Mouse (Mus musculus) CH12.LX (cell line): Measurements from ENCODE around the gene Dnase1l2. TPM values are rescaled to one million over a fixed set of nuclear protein-coding genes. Genes with fewer than 3 reads are reported as not detected.

Source experiments
- DNase-seq: peaks from one replicate; pipeline ENCODE4 v3.0.0-alpha.2; 2013; ENCODE audit errors: extremely low read depth
- H3K27ac ChIP-seq: 2 replicates; pipeline ENCODE4 v1.5.1; 2012; ENCODE audit warnings: low read depth, mild to moderate bottlenecking, control low read depth, moderate library complexity; ENCODE audit not compliant: insufficient read depth
- H3K27me3 ChIP-seq: replicated peaks from 2 replicates; pipeline ENCODE3; 2012; ENCODE audit warnings: inconsistent platforms
- H3K36me3 ChIP-seq, 2 experiments: replicated peaks in 1 of 2; 2 replicates each; pipeline versions ENCODE3 to v1.6.1; 2012; ENCODE audit warnings: inconsistent platforms in 1 of 2, low read length in 1 of 2, mild to moderate bottlenecking in 1 of 2, mixed read lengths in 1 of 2, moderate library complexity in 1 of 2; ENCODE audit not compliant: control insufficient read depth in 1 of 2, insufficient read depth in 1 of 2
- H3K4me1 ChIP-seq, 2 experiments: 2 replicates each; pipeline ENCODE4 v1.6.1; 2012; ENCODE audit warnings: inconsistent platforms in 1 of 2, moderate library complexity in 1 of 2; ENCODE audit not compliant: insufficient read depth in 2 of 2, control insufficient read depth in 1 of 2
- H3K4me2 ChIP-seq: 2 replicates; pipeline ENCODE4 v1.6.1; 2012; ENCODE audit warnings: low read depth, mild to moderate bottlenecking, control low read depth; ENCODE audit not compliant: poor library complexity, insufficient read depth, severe bottlenecking
- H3K4me3 ChIP-seq, 3 experiments: fragments of 150-350 bp in 1 of 3; sonication (generic) in 1 of 3; replicated peaks in 1 of 3; 2 replicates each; pipeline versions ENCODE3 to v1.5.1; 2011 to 2012; ENCODE audit warnings: low read depth in 2 of 3, low read length in 2 of 3, mild to moderate bottlenecking in 2 of 3, moderate library complexity in 2 of 3, control low read depth in 1 of 3, improper control_type of control experiment in 1 of 3, inconsistent platforms in 1 of 3, mixed read lengths in 1 of 3; ENCODE audit not compliant: poor library complexity in 1 of 3
- H3K79me2 ChIP-seq: replicated peaks from 2 replicates; pipeline ENCODE4 v1.6.1; 2012; ENCODE audit warnings: mild to moderate bottlenecking, moderate library complexity; ENCODE audit not compliant: control insufficient read depth, poor library complexity, insufficient read depth, severe bottlenecking; ENCODE audit errors: extremely low read depth
- H3K9ac ChIP-seq: 2 replicates; pipeline ENCODE4 v1.6.1; 2012; ENCODE audit warnings: low read depth, mild to moderate bottlenecking, control low read depth, moderate library complexity; ENCODE audit not compliant: insufficient read depth
- H3K9me3 ChIP-seq: replicated peaks from 2 replicates; pipeline ENCODE3; 2012; ENCODE audit warnings: low read length, inconsistent platforms, mixed read lengths
- BHLHE40 ChIP-seq: IDR thresholded peaks from 2 replicates; pipeline ENCODE4 v1.6.1; 2011; ENCODE audit warnings: mild to moderate bottlenecking, low read depth, low read length, improper control_type of control experiment
- CHD1 ChIP-seq: IDR thresholded peaks from 2 replicates; pipeline ENCODE4 v1.6.1; 2012; ENCODE audit warnings: low read depth, low read length, improper control_type of control experiment, inconsistent platforms
- CHD2 ChIP-seq: IDR thresholded peaks from 2 replicates; pipeline ENCODE4 v1.6.1; 2011; ENCODE audit warnings: low read length, improper control_type of control experiment
- CTCF ChIP-seq, 2 experiments: IDR thresholded peaks in 1 of 2; conservative IDR thresholded peaks in 1 of 2; 2 replicates each; pipeline ENCODE4 v1.5.1; 2011 to 2012; ENCODE audit warnings: low read depth in 2 of 2, low read length in 2 of 2, improper control_type of control experiment in 1 of 2, inconsistent platforms in 1 of 2, mild to moderate bottlenecking in 1 of 2, moderate library complexity in 1 of 2
- E2F4 ChIP-seq: IDR thresholded peaks from 2 replicates; pipeline ENCODE4 v1.6.1; 2011; ENCODE audit warnings: low read depth, low read length, improper control_type of control experiment; ENCODE audit not compliant: insufficient replicate concordance
- ELF1 ChIP-seq: IDR thresholded peaks from 2 replicates; pipeline ENCODE4 v1.6.1; 2014; ENCODE audit warnings: low read depth, mild to moderate bottlenecking, inconsistent platforms, low read length, improper control_type of control experiment
- HCFC1 ChIP-seq: IDR thresholded peaks from 2 replicates; pipeline ENCODE4 v1.6.1; 2012; ENCODE audit warnings: low read depth, mild to moderate bottlenecking, inconsistent platforms, low read length, improper control_type of control experiment
- IRF4 ChIP-seq: IDR thresholded peaks from 2 replicates; pipeline ENCODE4 v1.6.1; 2014; ENCODE audit warnings: low read depth, mild to moderate bottlenecking, inconsistent platforms, low read length, improper control_type of control experiment
- JUN ChIP-seq: IDR thresholded peaks from 2 replicates; pipeline ENCODE4 v1.6.1; 2011; ENCODE audit warnings: low read depth, mild to moderate bottlenecking, low read length, improper control_type of control experiment, moderate library complexity; ENCODE audit not compliant: insufficient read depth
- JUND ChIP-seq: conservative IDR thresholded peaks from 2 replicates; pipeline ENCODE4 v1.6.1; 2011; ENCODE audit warnings: low read depth, low read length, improper control_type of control experiment
- KAT2A ChIP-seq: IDR thresholded peaks from 2 replicates; pipeline ENCODE4 v1.6.1; 2012; ENCODE audit warnings: low read length, improper control_type of control experiment, inconsistent platforms; ENCODE audit not compliant: insufficient replicate concordance
- MAFK ChIP-seq: IDR thresholded peaks from 2 replicates; pipeline ENCODE4 v1.6.1; 2011; ENCODE audit warnings: low read length, improper control_type of control experiment; ENCODE audit not compliant: insufficient replicate concordance
- MAX ChIP-seq: IDR thresholded peaks from 2 replicates; pipeline ENCODE4 v1.6.1; 2011; ENCODE audit warnings: low read length, improper control_type of control experiment
- MAZ ChIP-seq: IDR thresholded peaks from 2 replicates; pipeline ENCODE4 v1.6.1; 2012; ENCODE audit warnings: low read depth, mild to moderate bottlenecking, inconsistent platforms, low read length, improper control_type of control experiment, moderate library complexity
- MEF2A ChIP-seq: IDR thresholded peaks from 2 replicates; pipeline ENCODE4 v1.6.1; 2014; ENCODE audit warnings: low read depth, mild to moderate bottlenecking, inconsistent platforms, low read length, improper control_type of control experiment, borderline replicate concordance
- MXI1 ChIP-seq: IDR thresholded peaks from 2 replicates; pipeline ENCODE4 v1.6.1; 2011; ENCODE audit warnings: mild to moderate bottlenecking, low read depth, low read length, improper control_type of control experiment
- MYC ChIP-seq: IDR thresholded peaks from 2 replicates; pipeline ENCODE4 v1.6.1; 2011; ENCODE audit warnings: low read depth, mild to moderate bottlenecking, improper control_type of control experiment, low read length
- NELFE ChIP-seq: IDR thresholded peaks from 2 replicates; pipeline ENCODE4 v1.6.1; 2011; ENCODE audit warnings: low read depth, low read length, improper control_type of control experiment
- NRF1 ChIP-seq: IDR thresholded peaks from 2 replicates; pipeline ENCODE4 v1.6.1; 2014; ENCODE audit warnings: low read depth, mild to moderate bottlenecking, inconsistent platforms, low read length, improper control_type of control experiment, moderate library complexity
- POLR2A ChIP-seq: IDR thresholded peaks from 2 replicates; pipeline ENCODE4 v1.6.1; 2011; ENCODE audit warnings: low read depth, mild to moderate bottlenecking, improper control_type of control experiment, low read length
- RAD21 ChIP-seq: IDR thresholded peaks from 2 replicates; pipeline ENCODE4 v1.6.1; 2011; ENCODE audit warnings: low read depth, mild to moderate bottlenecking, low read length, improper control_type of control experiment, moderate library complexity
- SIN3A ChIP-seq: IDR thresholded peaks from 2 replicates; pipeline ENCODE4 v1.6.1; 2012; ENCODE audit warnings: low read length, improper control_type of control experiment, inconsistent platforms
- SMC3 ChIP-seq: IDR thresholded peaks from 2 replicates; pipeline ENCODE4 v1.6.1; 2011; ENCODE audit warnings: low read depth, low read length, improper control_type of control experiment
- TBP ChIP-seq: conservative IDR thresholded peaks from 2 replicates; pipeline ENCODE4 v1.6.1; 2011; ENCODE audit warnings: low read depth, low read length, improper control_type of control experiment
- TCF12 ChIP-seq: IDR thresholded peaks from 2 replicates; pipeline ENCODE4 v1.6.1; 2014; ENCODE audit warnings: low read depth, mild to moderate bottlenecking, inconsistent platforms, low read length, improper control_type of control experiment
- UBTF ChIP-seq: IDR thresholded peaks from 2 replicates; pipeline ENCODE4 v1.6.1; 2012; ENCODE audit warnings: low read depth, mild to moderate bottlenecking, inconsistent platforms, low read length, improper control_type of control experiment, moderate library complexity
- USF1 ChIP-seq: IDR thresholded peaks from 2 replicates; pipeline ENCODE4 v1.6.1; 2014; ENCODE audit warnings: low read depth, mild to moderate bottlenecking, inconsistent platforms, low read length, improper control_type of control experiment
- ZC3H11A ChIP-seq: IDR thresholded peaks from 2 replicates; pipeline ENCODE4 v1.6.1; 2012; ENCODE audit warnings: low read depth, mild to moderate bottlenecking, inconsistent platforms, low read length, improper control_type of control experiment
- ZKSCAN1 ChIP-seq: IDR thresholded peaks from 2 replicates; pipeline ENCODE4 v1.6.1; 2012; ENCODE audit warnings: low read depth, inconsistent platforms, low read length, improper control_type of control experiment, borderline replicate concordance
- ZMIZ1 ChIP-seq: IDR thresholded peaks from 2 replicates; pipeline ENCODE4 v1.6.1; 2012; ENCODE audit warnings: low read depth, mild to moderate bottlenecking, inconsistent platforms, low read length, improper control_type of control experiment
- ZNF384 ChIP-seq: IDR thresholded peaks from 2 replicates; pipeline ENCODE4 v1.6.1; 2012; ENCODE audit warnings: low read depth, low read length, improper control_type of control experiment, inconsistent platforms
- dilution Hi-C: fragments of 300-500 bp; cut with MboI; formaldehyde crosslinking; loops from 2 replicates; pipeline ENCODE4 v1.14.3; 2020; ENCODE audit warnings: low sequenced_read_pairs; ENCODE audit not compliant: extremely low pct_unique_long_range_greater_than_20kb, extremely low pct_ligation_motif_present
- in situ Hi-C: fragments of 300-500 bp; cut with MboI; formaldehyde crosslinking; loops from 3 replicates; pipeline ENCODE4 v1.14.3; 2019; ENCODE audit warnings: low sequenced_read_pairs, low pct_ligation_motif_present, low pct_unique_long_range_greater_than_20kb, mixed read lengths
- polyA plus RNA-seq: library from polyadenylated mRNA; unstranded; fragments of >175 nt; gene quantifications from 2 replicates; pipeline ENCODE4 v1.2.1, GENCODE M21; 2012; ENCODE audit warnings: low read depth; ENCODE audit not compliant: insufficient read length
- total RNA-seq, 2 experiments: library from RNA; depleted of rRNA; stranded (reverse); fragments of 300-350 nt in 1 of 2; fragments of >200 nt in 1 of 2; gene quantifications; 2 replicates each; pipeline ENCODE4 v1.2.3; 2012 to 2014

The Dnase1l2 gene
- total and polyA plus RNA-seq, 3 experiments, result 0.82 to 1.5 (median 1.1) TPM

GRCm38 (mm10) chr17:24479431-24479830 lies 36.5 kb upstream of the Dnase1l2 start:
- Histone ChIP-seq H3K79me2 (no peaks in the 10 kb centered on the region), H3K36me3 (peaks cover 28 to 35% of the 10 kb centered on the region in 2 experiments), H3K4me3 (peak overlapping the region in 2 of 3 experiments; percentile 72 to 81), H3K9me3 (no peaks in the 10 kb centered on the region), H3K9ac (peak overlapping the region; percentile 49; the same call in 1 of the 2 replicates), H3K27me3 (no peaks in the 10 kb centered on the region), H3K4me2 (no peak overlapping the region; the same call in 1 of the 2 replicates)
- dilution Hi-C loops, result no loop called here
- TF ChIP-seq TBP, result 0 out of 2 replicates have a peak, but pooled peaks have one; percentile 4
- TF ChIP-seq MAZ, result no peak
- TF ChIP-seq, all 38 proteins: peak for 1
- no peak for DNase-seq
- in situ Hi-C loops, result loop anchor here (5.0 kb wide), 1 partner anchor 53 kb away; the partner anchor contains the start of gene Rab26
- Histone ChIP-seq H3K4me1 (peaks cover 7 to 21% of the 10 kb centered on the region in 2 experiments; a peak in 3 of 4 replicates), H3K27ac (no peak overlapping the region)

- peak within 1 kb of the TSS; percentile 72 to 81 (median 73) for H3K4me3 ChIP-seq
- in situ Hi-C loops, result loop anchor here (5.0 kb wide), 1 partner anchor 53 kb away; the partner anchor contains the start of gene Rab26
- H3K9me3 ChIP-seq, result no peaks in the 10 kb centered on the region
- peak within 1 kb of the TSS; percentile 80 for H3K27ac ChIP-seq
- peaks cover 31 to 41% of the 10 kb centered on the region in 2 experiments for H3K36me3 ChIP-seq
- no peaks in the 10 kb centered on the region for H3K79me2 ChIP-seq
- no peaks in the 10 kb centered on the region for H3K27me3 ChIP-seq
- DNase-seq, result peak; percentile 96
- dilution Hi-C loops, result no loop called here
- peaks cover 7 to 21% of the 10 kb centered on the region in 2 experiments; a peak in 3 of 4 replicates for H3K4me1 ChIP-seq
- peak within 1 kb of the TSS; percentile 77 for H3K4me2 ChIP-seq
- H3K9ac ChIP-seq, result peak within 1 kb of the TSS; percentile 61
- TF ChIP-seq MXI1 (peak; percentile 42), CHD1 (peak; percentile 99), ZKSCAN1 (no peak), JUND (peak; percentile 45; the same call in 1 of the 2 replicates), NELFE (no peak; the same call in none of the 2 replicates), UBTF (no peak), NRF1 (peak; percentile 98), SIN3A (peak; percentile 57), MAFK (no peak), JUN (no peak), BHLHE40 (no peak), MAX (no peak), MEF2A (peak; percentile 21; the same call in 1 of the 2 replicates), IRF4 (0 out of 2 replicates have a peak, but pooled peaks have one; percentile 27), TCF12 (peak; percentile 61), SMC3 (peak; percentile 74), E2F4 (no peak), ELF1 (peak; percentile 73), ZC3H11A (no peak), CHD2 (no peak), ZNF384 (no peak), RAD21 (peak; percentile 61), KAT2A (no peak), POLR2A (peak; percentile 93), ZMIZ1 (peak; percentile 55; the same call in 1 of the 2 replicates), MYC (no peak), TBP (peak; percentile 34; the same call in 1 of the 2 replicates), USF1 (no peak), HCFC1 (peak; percentile 82), CTCF (conservative IDR thresholded peaks at IDR 0.05 in 1 of 2, IDR thresholded peaks at IDR 0.05 in 1 of 2; ENCODE audit: low read depth in 2 of 2, low read length in 2 of 2) (peak in 1 of 2 experiments; percentile 88; a peak in 3 of 4 replicates)
Observed at GRCm38 (mm10) chr17:24478663-24479380, 35.9 kb upstream of the Dnase1l2 start, which contains the start of gene Mlst8. Mlst8 (minus strand) TSS chr17:24479078.
